Comparison of ENCODE assay signal across 7 mouse cellular contexts in genomic region chr9:48480411-48481213, GRCm38 (mm10). TPM values are rescaled to one million over a fixed set of nuclear protein-coding genes. Genes with fewer than 3 reads are reported as not detected.
DNase-seq lines count a peak whose midpoint lies in the region; ATAC-seq lines count a peak whose summit lies in the region.

Rexo2 (minus strand) TSS chr9:48480623.

- intact Hi-C loops in gastrocnemius, postnatal 36 days (cut with DNase I) = loop anchor here (2.0 kb wide), 1 partner anchor 14 kb away; the partner anchor contains the start of genes Gm5617 and Rbm7
- intact Hi-C loops in left cerebral cortex, postnatal 25 days (cut with DNase I) = loop anchor here (1.0 kb wide), 1 partner anchor 15 kb away; the partner anchor contains the start of genes Gm5617 and Rbm7

- no peaks in the 10 kb centered on the region for H3K4me1 ChIP-seq in intestine, embryonic 15.5 days (replicated peaks)
- peaks cover 14% of the 10 kb centered on the region for H3K4me1 ChIP-seq in midbrain, embryonic 10.5 days

- 2% methylated on average over 49 of the region's 49 CpGs for WGBS in intestine, embryonic 15.5 days
- 2% methylated on average over 49 of the region's 49 CpGs for WGBS in midbrain, embryonic 10.5 days

- H3K4me3 ChIP-seq in intestine, embryonic 15.5 days (replicated peaks) = peak within 1 kb of the TSS; percentile 74
- peak within 1 kb of the TSS; percentile 83 for H3K4me3 ChIP-seq in midbrain, embryonic 10.5 days

- H3K4me2 ChIP-seq in intestine, embryonic 15.5 days (replicated peaks) = peak within 1 kb of the TSS; percentile 81

- no peak within 1 kb of the TSS for H3K27ac ChIP-seq in intestine, embryonic 15.5 days
- peak within 1 kb of the TSS; percentile 85 for H3K27ac ChIP-seq in midbrain, embryonic 10.5 days (replicated peaks)

- H3K9ac ChIP-seq in intestine, embryonic 15.5 days = peak within 1 kb of the TSS; percentile 61

- no peaks in the 10 kb centered on the region for H3K27me3 ChIP-seq in intestine, embryonic 15.5 days (replicated peaks)
- H3K27me3 ChIP-seq in midbrain, embryonic 10.5 days (ENCODE audit: low read depth, poor library complexity, severe bottlenecking) = peaks cover 5% of the 10 kb centered on the region; the same call in 1 of the 2 replicates

- peak; percentile 97 for DNase-seq in adrenal gland, adult 2 months
- DNase-seq in embryo, embryonic 11.5 days (ENCODE audit: low read depth, low spot score) = peak; percentile 89
- DNase-seq in gastrocnemius, postnatal 36 days = peak; percentile 85 to 92
- peak; percentile 93 to 98 for DNase-seq in left cerebral cortex, postnatal 25 days (ENCODE audit: low spot score in 2 of 2)
- DNase-seq in midbrain, embryonic 10.5 days (ENCODE audit: low spot score) = peak; percentile 93
- peak; percentile 93 for DNase-seq in right cerebral cortex, postnatal 4 days

- H3K9me3 ChIP-seq in intestine, embryonic 15.5 days = no peaks in the 10 kb centered on the region
- H3K9me3 ChIP-seq in midbrain, embryonic 10.5 days (replicated peaks) = no peaks in the 10 kb centered on the region

- peaks cover 4% of the 10 kb centered on the region; the same call in 1 of the 2 replicates for H3K36me3 ChIP-seq in intestine, embryonic 15.5 days
- peaks cover 28% of the 10 kb centered on the region for H3K36me3 ChIP-seq in midbrain, embryonic 10.5 days

- ATAC-seq in intestine, embryonic 15.5 days = peak; percentile 99

RNA-seq across cellular contexts. Expression of gene Rexo2, which starts in this region (rescaled TPM):
- total RNA-seq in adrenal gland, adult 2 months (2021) = 100 to 1,000 TPM; 143 to 150 TPM
- 52.6 and 65.1 TPM in 2 replicates for polyA plus RNA-seq in adrenal gland, adult 2 months (2012; rRNA removed)
- 10 to 100 TPM; 54.8 to 63.7 TPM for total RNA-seq in gastrocnemius, postnatal 36 days (2021)
- polyA plus RNA-seq in intestine, embryonic 15.5 days (2015; fragmentation: Nextera tagmentation; extraction: Ambion mirVana) = 109 and 119 TPM in 2 replicates
- 100 to 1,000 TPM; 105 TPM for total RNA-seq in left cerebral cortex, postnatal 25 days (2021)
- polyA plus RNA-seq in midbrain, embryonic 10.5 days (2016; fragmentation: Nextera tagmentation; extraction: Ambion mirVana) = 95.2 and 110 TPM in 2 replicates
